Mouse (Mus musculus): ENCODE measurements around the gene Pccb. TPM values are rescaled to one million over a fixed set of nuclear protein-coding genes. Genes with fewer than 3 reads are reported as not detected.

The Pccb gene
- polyA plus RNA-seq, 1 experiment from 2014 or later: 13.2 TPM

- Histone ChIP-seq H3K4me1 (replicated peaks) (peaks cover 10% of the 10 kb centered on the region), H3K27me3 (ENCODE audit: insufficient read depth, poor library complexity, severe bottlenecking) (no peaks in the 10 kb centered on the region), H3K9me3 (no peaks in the 10 kb centered on the region), H3K4me3 (no peak overlapping the region), H3K27ac (no peak overlapping the region), H3K36me3 (peaks cover 22% of the 10 kb centered on the region)
- no peak for DNase-seq (ENCODE audit: low spot score)
- WGBS: 78% methylated on average over 5 of the region's 5 CpGs
These were observed 71.7 kb downstream of the Pccb start for GRCm38 (mm10) chr9:100962903-100963427.

DNA sequence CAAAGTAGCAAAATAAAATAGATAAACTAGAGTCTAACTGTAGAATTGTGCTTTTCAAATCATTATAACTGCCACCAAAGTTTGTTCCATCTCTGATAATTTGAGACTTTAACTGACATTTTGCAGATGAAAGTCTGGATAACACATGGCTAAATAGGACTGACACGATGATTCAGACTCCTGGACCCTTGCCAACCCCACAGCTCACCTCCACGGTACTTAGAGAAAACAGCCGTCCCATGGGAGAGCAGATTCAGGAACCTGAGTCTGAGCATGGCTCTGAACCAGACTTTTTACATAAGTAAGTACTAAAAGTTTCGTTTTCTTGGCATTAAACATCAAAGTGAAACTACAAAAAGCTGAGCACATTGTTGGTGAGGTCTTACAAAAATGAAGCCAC, 83.2 kb downstream of the Pccb start:
- Histone ChIP-seq H3K4me1 (replicated peaks) (no peaks in the 10 kb centered on the region), H3K27me3 (ENCODE audit: insufficient read depth, poor library complexity, severe bottlenecking) (no peaks in the 10 kb centered on the region), H3K27ac (no peak overlapping the region), H3K9me3 (no peaks in the 10 kb centered on the region), H3K36me3 (peaks cover 77% of the 10 kb centered on the region), H3K4me3 (no peak overlapping the region)
- 86% methylated on average over 4 of the region's 4 CpGs for WGBS
- no peak for DNase-seq (ENCODE audit: low spot score)

GRCm38 (mm10) chr9:100944677-100945365, 89.9 kb downstream of the Pccb start:
- Histone ChIP-seq H3K27ac (no peak overlapping the region), H3K4me3 (no peak overlapping the region), H3K4me1 (replicated peaks) (no peaks in the 10 kb centered on the region), H3K36me3 (peaks cover 34% of the 10 kb centered on the region), H3K9me3 (no peaks in the 10 kb centered on the region), H3K27me3 (ENCODE audit: insufficient read depth, poor library complexity, severe bottlenecking) (no peaks in the 10 kb centered on the region)
- WGBS: 95% methylated on average over 5 of the region's 5 CpGs
- no peak for DNase-seq (ENCODE audit: low spot score)

GRCm38 (mm10) chr9:100942042-100942441, 92.7 kb downstream of the Pccb start:
- 45% methylated on average over 2 of the region's 2 CpGs for WGBS
- H3K27me3 ChIP-seq (ENCODE audit: insufficient read depth, poor library complexity, severe bottlenecking): no peaks in the 10 kb centered on the region
- H3K4me3 ChIP-seq: no peak overlapping the region
- H3K4me1 ChIP-seq (replicated peaks): no peaks in the 10 kb centered on the region
- no peaks in the 10 kb centered on the region for H3K9me3 ChIP-seq
- peaks cover 20% of the 10 kb centered on the region for H3K36me3 ChIP-seq
- no peak for DNase-seq (ENCODE audit: low spot score)
- no peak overlapping the region for H3K27ac ChIP-seq

Other genes starting within 250 kb of the Pccb start
- 3.7 and 4.5 TPM in 2 replicates for gene Msl2, start 39.2 kb upstream of the Pccb start, polyA plus RNA-seq (2016; fragmentation: Nextera tagmentation; extraction: Ambion mirVana)
- 9.0 and 9.5 TPM in 2 replicates for gene Ppp2r3a, start 216.9 kb upstream of the Pccb start, polyA plus RNA-seq (2016; fragmentation: Nextera tagmentation; extraction: Ambion mirVana)